Mouse (Mus musculus): Measurements from ENCODE around the gene Vmn1r127. TPM values are rescaled to one million over a fixed set of nuclear protein-coding genes. Genes with fewer than 3 reads are reported as not detected.
"Not testable (repeated sequence)": the region's sequence is repeated elsewhere in the genome, so short reads cannot be mapped to it uniquely, and the experiment has no call there.

The Vmn1r127 gene
- not detected for total RNA-seq (2018; cell fraction: chromatin; rRNA removed)
- not detected for total RNA-seq (2018; cell fraction: cytosol; rRNA removed)
- total RNA-seq (2018; cell fraction: nucleus; rRNA removed): not detected
- polyA plus RNA-seq (2018): not detected in 3 replicates

- H3K4me3 ChIP-seq (ENCODE audit: inconsistent target); H3K79me2 ChIP-seq (ENCODE audit: inconsistent target); H3K36me3 ChIP-seq (ENCODE audit: inconsistent target); H3K27ac ChIP-seq: not testable (repeated sequence)
- no CpG with 5 or more reads among the region's 3 CpGs for WGBS (ENCODE audit: missing documents)
Observed at GRCm38 (mm10) chr7:21319761-21320160, at the start of gene Vmn1r127. Gene Vmn1r127, minus strand, starts transcription at chr7:21319861.

- H3K4me3 ChIP-seq (ENCODE audit: inconsistent target); H3K36me3 ChIP-seq (ENCODE audit: inconsistent target); H3K79me2 ChIP-seq (ENCODE audit: inconsistent target); H3K27ac ChIP-seq: not testable (repeated sequence)
- WGBS (ENCODE audit: missing documents): no CpG with 5 or more reads among the region's 1 CpGs
Observed at GRCm38 (mm10) chr7:21361191-21361590, 41.5 kb upstream of the Vmn1r127 start, which contains the start of gene Vmn1r129. Gene Vmn1r129, minus strand, starts transcription at chr7:21361291.

DNA sequence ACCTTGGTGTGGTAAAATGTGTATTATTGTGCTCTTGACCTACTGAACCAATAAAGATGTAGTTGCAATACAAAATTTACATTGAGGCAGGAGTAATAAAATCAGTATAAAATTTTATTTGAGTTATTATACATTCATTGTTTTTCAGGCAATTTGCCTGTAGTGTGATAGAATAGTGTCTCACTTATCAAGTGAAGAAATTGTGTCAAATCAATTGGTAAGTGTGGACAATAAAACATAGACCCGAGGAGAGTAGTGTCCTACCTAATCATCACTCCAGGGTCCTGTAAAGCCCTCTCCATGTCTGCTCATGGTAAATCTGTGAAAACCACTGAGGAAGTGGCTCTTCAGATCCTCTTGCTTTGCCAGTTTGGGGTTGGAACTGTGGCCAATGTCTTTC, 29.4 kb upstream of the Vmn1r127 start, which contains the start of gene Vmn1r128:
Gene Vmn1r128, plus strand, starts transcription at position 301 of the 400 bp plus-strand sequence.
- 67% methylated on average over 1 of the region's 1 CpGs for WGBS (ENCODE audit: missing documents)
- H3K27ac ChIP-seq; H3K36me3 ChIP-seq (ENCODE audit: inconsistent target); H3K4me3 ChIP-seq (ENCODE audit: inconsistent target); H3K79me2 ChIP-seq (ENCODE audit: inconsistent target): not testable (repeated sequence)

- H3K36me3 ChIP-seq (ENCODE audit: inconsistent target); H3K27ac ChIP-seq; H3K4me3 ChIP-seq (ENCODE audit: inconsistent target); H3K79me2 ChIP-seq (ENCODE audit: inconsistent target): not testable (repeated sequence)
- WGBS (ENCODE audit: missing documents): no CpG with 5 or more reads among the region's 5 CpGs
Observed at GRCm38 (mm10) chr7:21301367-21301766, 18.3 kb downstream of the Vmn1r127 start, which contains the start of gene Vmn1r126. Gene Vmn1r126, minus strand, starts transcription at chr7:21301467.

DNA sequence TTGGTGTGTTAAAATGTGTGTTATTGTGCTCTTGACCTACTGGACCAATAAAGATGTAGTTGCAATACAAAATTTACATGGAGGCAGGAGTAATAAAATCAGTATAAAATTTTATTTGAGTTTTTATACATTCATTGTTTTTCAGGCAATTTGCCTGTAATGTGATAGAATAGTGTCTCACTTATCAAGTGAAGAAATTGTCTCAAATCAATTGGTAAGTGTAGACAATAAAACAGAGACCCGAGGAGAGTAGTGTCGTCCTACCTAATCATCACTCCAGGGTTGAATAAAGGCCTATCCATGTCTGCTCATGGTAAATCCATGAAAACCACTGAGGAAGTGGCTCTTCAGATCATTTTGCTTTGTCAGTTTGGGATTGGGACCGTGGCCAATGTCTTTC, 47.8 kb downstream of the Vmn1r127 start, which contains the start of gene Vmn1r125:
Gene Vmn1r125, plus strand, starts transcription at position 301 of the 400 bp plus-strand sequence.
- not testable (repeated sequence) for H3K27ac ChIP-seq; H3K36me3 ChIP-seq (ENCODE audit: inconsistent target); H3K4me3 ChIP-seq (ENCODE audit: inconsistent target); H3K79me2 ChIP-seq (ENCODE audit: inconsistent target)
- 94% methylated on average over 2 of the region's 3 CpGs for WGBS (ENCODE audit: missing documents)

Other genes with a start within 250 kb of the Vmn1r127 start
- gene Vmn1r121, start 221.3 kb downstream of the Vmn1r127 start, polyA plus RNA-seq (2018): not detected in 3 replicates
- gene Vmn1r122, start 185.7 kb downstream of the Vmn1r127 start, polyA plus RNA-seq (2018): not detected in 3 replicates
- gene Vmn1r123, start 157.7 kb downstream of the Vmn1r127 start, polyA plus RNA-seq (2018): not detected in 3 replicates
- not detected in 3 replicates for gene Gm5157, start 129.4 kb downstream of the Vmn1r127 start, polyA plus RNA-seq (2018)
- not detected in 3 replicates for gene Vmn1r124, start 59.2 kb downstream of the Vmn1r127 start, polyA plus RNA-seq (2018)
- gene Vmn1r125, start 47.7 kb downstream of the Vmn1r127 start, polyA plus RNA-seq (2018): not detected in 3 replicates
- gene Vmn1r126, start 18.4 kb downstream of the Vmn1r127 start, polyA plus RNA-seq (2018): not detected in 3 replicates
- not detected in 3 replicates for gene Vmn1r128, start 29.5 kb upstream of the Vmn1r127 start, polyA plus RNA-seq (2018)
- gene Vmn1r129, start 41.4 kb upstream of the Vmn1r127 start, polyA plus RNA-seq (2018): not detected in 3 replicates
- gene Gm6882, start 112.9 kb upstream of the Vmn1r127 start, polyA plus RNA-seq (2018): not detected in 3 replicates
- not detected in 3 replicates for gene Vmn1r130, start 191.9 kb upstream of the Vmn1r127 start, polyA plus RNA-seq (2018)
- gene Vmn1r131, start 226.2 kb upstream of the Vmn1r127 start, polyA plus RNA-seq (2018): not detected in 3 replicates

Measured in macrophage (primary cell).